Mouse (Mus musculus) heart, embryonic 12.5 days (tissue): ENCODE data around the gene Adgrg3. TPM values are rescaled to one million over a fixed set of nuclear protein-coding genes. Genes with fewer than 3 reads are reported as not detected.

Experiments used
- ATAC-seq: fragments of 200-750 bp; cut with Nextera tagmentation; 2 replicates; pipeline ENCODE4 v1.8.0; 2017; ENCODE audit warnings: moderate TSS enrichment, moderate library complexity; ENCODE audit not compliant: insufficient number of reproducible peaks, low FRiP score
- H3K27ac ChIP-seq: fragments of 300-500 bp; sonication (generic); 2 replicates; pipeline ENCODE4 v1.5.1; 2016; ENCODE audit warnings: mild to moderate bottlenecking, moderate library complexity; ENCODE audit not compliant: poor library complexity, severe bottlenecking
- H3K27me3 ChIP-seq: fragments of 300-500 bp; sonication (generic); replicated peaks from 2 replicates; pipeline ENCODE4 v1.6.1; 2016; ENCODE audit warnings: mild to moderate bottlenecking, moderate library complexity
- H3K36me3 ChIP-seq: fragments of 300-500 bp; sonication (generic); 2 replicates; pipeline ENCODE4 v1.6.1; 2016; ENCODE audit warnings: mild to moderate bottlenecking, moderate library complexity
- H3K4me1 ChIP-seq: fragments of 300-500 bp; sonication (generic); replicated peaks from 2 replicates; pipeline ENCODE4 v1.6.1; 2016; ENCODE audit warnings: mild to moderate bottlenecking
- H3K4me2 ChIP-seq: fragments of 300-500 bp; sonication (generic); 2 replicates; pipeline ENCODE4 v1.6.1; 2016; ENCODE audit warnings: mild to moderate bottlenecking, moderate library complexity
- H3K4me3 ChIP-seq: fragments of 300-500 bp; sonication (generic); 2 replicates; pipeline ENCODE4 v1.5.1; 2016; ENCODE audit warnings: mild to moderate bottlenecking
- H3K9ac ChIP-seq: fragments of 300-500 bp; sonication (generic); 2 replicates; pipeline ENCODE4 v1.6.1; 2016; ENCODE audit warnings: mild to moderate bottlenecking, moderate library complexity
- H3K9me3 ChIP-seq: fragments of 300-500 bp; sonication (generic); replicated peaks from 2 replicates; pipeline ENCODE4 v1.6.1; 2016; ENCODE audit warnings: mild to moderate bottlenecking, moderate library complexity
- WGBS: fragments of 180-500 bp; shearing (Covaris S2); methylation state at CpG from one replicate; pipeline ENCODE4 v1.1.7; 2016; 5-methylcytosine and 5-hydroxymethylcytosine counted together
- polyA plus RNA-seq: library from polyadenylated mRNA; unstranded; fragments of >200 nt; fragmentation: Nextera tagmentation; extraction: Ambion mirVana; gene quantifications from 2 replicates; pipeline ENCODE4 v1.2.1, GENCODE M21; 2016

Adgrg3 gene
- polyA plus RNA-seq, 1 experiment from 2014 or later = 3.1 TPM

DNA sequence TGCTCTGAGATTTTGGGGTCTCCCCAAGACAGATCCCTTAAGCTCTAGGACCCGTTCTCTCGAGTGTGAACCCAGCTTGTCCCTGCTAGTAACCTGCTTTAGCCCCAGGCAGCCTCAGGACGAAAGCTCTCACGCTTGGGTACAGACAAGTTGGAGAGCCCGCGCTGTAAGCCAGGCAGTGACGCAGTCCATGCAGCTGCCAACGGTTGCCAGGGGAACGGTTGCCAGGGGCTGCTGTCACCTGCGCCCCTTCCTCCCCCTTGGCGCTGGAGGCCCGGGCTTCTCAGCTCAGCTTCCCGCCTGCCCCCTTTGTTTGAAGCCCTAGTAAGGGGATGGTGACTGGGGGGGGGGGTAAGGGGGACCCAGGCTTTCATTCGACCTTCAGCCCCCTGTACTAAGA lies 23.5 kb upstream of the Adgrg3 start:
- no peak overlapping the region for H3K4me3 ChIP-seq
- no peak for ATAC-seq
- no peak overlapping the region for H3K27ac ChIP-seq
- no peak overlapping the region for H3K9ac ChIP-seq
- H3K36me3 ChIP-seq = no peaks in the 10 kb centered on the region
- H3K4me1 ChIP-seq = peaks cover 54% of the 10 kb centered on the region
- WGBS = 6% methylated on average over 14 of the region's 14 CpGs
- no peak overlapping the region for H3K4me2 ChIP-seq
- no peaks in the 10 kb centered on the region for H3K27me3 ChIP-seq
- no peaks in the 10 kb centered on the region for H3K9me3 ChIP-seq

DNA sequence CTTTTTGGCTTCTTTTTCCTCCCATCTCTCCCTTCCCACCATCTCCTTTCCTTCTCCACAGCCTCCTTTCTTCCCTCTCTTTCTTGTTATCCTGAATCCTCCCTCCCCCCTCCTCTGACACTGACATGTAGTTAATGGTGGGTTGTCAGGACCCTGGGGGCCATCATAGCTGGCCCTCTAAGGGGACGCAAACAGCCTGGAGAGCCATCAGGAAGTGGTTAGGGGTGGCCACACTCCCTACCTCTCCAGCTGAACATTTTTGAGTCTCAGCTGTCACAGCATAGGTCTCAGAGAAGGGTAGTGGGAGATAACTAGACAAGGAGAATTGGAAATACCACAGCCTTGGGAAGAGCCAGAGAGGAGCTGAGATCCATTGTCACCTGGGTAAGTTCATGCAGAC lies 23.0 kb upstream of the Adgrg3 start:
- WGBS = 48% methylated on average over 1 of the region's 1 CpGs
- no peak overlapping the region for H3K27ac ChIP-seq
- H3K4me1 ChIP-seq = peaks cover 59% of the 10 kb centered on the region
- no peak overlapping the region for H3K9ac ChIP-seq
- H3K36me3 ChIP-seq = no peaks in the 10 kb centered on the region
- no peak overlapping the region for H3K4me3 ChIP-seq
- H3K9me3 ChIP-seq = no peaks in the 10 kb centered on the region
- H3K27me3 ChIP-seq = no peaks in the 10 kb centered on the region
- no peak for ATAC-seq
- no peak overlapping the region for H3K4me2 ChIP-seq

DNA sequence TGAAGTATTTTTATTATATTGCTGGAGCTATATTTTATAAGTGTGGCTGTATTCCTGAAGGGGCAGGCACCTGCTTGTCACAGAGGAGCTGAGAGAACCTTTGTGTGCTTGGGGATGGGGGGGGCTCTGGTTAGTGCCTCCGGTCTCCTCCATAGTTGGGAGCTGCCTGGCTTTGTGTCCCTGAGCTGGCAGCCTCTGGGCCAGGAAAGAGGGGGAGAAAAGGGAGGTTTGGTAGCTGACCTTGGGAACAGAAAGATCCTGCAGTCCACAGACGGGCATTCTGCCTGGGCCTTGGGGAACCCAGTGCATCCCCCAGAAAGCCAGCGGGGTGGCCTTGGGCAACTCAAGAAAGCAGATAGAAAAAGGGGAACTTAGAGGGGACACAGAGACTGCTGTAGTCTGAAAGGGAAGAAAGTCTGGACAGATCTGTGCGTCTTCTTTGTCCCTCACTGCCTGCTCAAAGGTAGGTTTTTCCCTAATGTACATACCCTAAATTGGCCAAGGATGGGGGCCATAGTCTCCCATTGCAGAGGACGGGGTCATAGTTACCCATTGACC lies 22.1 kb upstream of the Adgrg3 start:
- ATAC-seq = no peak
- Histone ChIP-seq H3K27me3 (no peaks in the 10 kb centered on the region), H3K4me3 (no peak overlapping the region), H3K9me3 (no peaks in the 10 kb centered on the region), H3K36me3 (no peaks in the 10 kb centered on the region), H3K4me1 (peaks cover 66% of the 10 kb centered on the region), H3K9ac (no peak overlapping the region), H3K4me2 (no peak overlapping the region), H3K27ac (no peak overlapping the region)
- 83% methylated on average over 5 of the region's 5 CpGs for WGBS

DNA sequence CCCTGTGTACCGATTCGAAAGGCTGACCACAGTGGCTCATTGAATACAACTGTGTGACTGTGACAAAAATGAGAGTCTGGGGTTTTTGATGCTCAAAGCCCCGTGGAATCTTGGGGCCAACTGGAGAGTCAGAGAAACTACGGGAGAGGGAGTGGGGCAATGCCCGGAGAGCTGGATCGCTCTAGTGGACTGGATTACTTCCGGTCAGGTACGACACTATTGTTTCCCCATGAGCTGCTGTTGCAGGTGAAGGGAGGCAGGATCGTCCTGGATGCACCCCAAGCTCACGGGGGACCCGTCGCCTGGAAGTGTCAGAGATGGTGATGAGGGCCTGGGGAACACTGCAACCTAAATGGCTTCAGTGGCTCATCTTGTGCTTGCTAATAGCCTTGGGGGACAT lies 21.5 kb upstream of the Adgrg3 start:
- Histone ChIP-seq H3K9ac (no peak overlapping the region), H3K4me3 (no peak overlapping the region)
- 76% methylated on average over 12 of the region's 12 CpGs for WGBS

DNA sequence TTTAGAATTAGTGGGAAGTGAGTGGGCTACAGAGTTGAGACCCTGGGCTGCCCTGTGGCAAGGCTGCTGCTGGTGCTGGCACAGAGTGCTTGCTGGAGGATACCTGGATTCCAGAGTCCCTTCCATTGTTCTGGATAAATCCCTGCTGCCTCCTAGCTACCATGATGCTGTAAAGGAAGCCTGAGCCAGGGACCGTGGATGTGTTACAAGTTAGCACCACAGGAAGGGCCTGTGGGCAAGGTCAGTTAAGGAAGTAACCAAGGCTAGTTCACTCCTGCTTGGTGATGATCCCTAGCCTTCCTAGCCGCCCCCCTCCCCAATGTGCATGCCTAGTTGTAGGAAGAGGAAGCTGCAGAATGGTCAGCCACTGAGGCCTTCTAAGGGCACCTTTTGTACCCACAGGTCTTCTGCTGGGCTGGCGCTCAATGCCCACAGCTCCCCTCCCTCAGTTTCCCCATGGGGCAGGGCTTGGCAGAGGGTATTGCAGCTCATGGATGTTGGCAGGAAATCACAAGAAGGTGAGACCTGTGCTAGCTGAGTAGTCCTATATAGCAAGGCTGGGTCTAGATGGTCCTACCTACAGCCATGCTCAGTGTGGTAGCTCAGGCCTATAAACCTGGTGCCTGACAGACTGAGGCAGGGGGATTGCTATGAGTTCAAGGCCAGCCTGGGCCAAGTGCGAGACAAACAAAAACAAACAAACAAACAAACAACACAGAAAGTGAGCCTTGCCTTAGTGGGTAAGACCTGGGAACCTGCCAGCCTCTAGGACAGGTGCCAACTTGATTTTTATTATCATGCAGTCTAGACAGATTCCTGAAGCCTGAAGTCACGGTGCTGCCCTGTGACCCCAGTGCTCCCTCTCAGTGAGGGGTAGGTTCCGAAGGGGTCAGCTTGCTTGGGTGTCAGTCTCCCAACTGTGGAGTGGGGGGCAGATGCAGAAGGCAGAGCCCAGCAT lies 20.3 kb upstream of the Adgrg3 start:
- Histone ChIP-seq H3K4me2 (no peak overlapping the region), H3K36me3 (no peaks in the 10 kb centered on the region), H3K27me3 (no peaks in the 10 kb centered on the region), H3K4me1 (peaks cover 73% of the 10 kb centered on the region), H3K9me3 (no peaks in the 10 kb centered on the region), H3K9ac (no peak overlapping the region), H3K4me3 (no peak overlapping the region), H3K27ac (no peak overlapping the region)
- WGBS = 70% methylated on average over 6 of the region's 6 CpGs
- ATAC-seq = no peak

More for the DNA sequence above, 21.5 kb upstream of the Adgrg3 start:
- Histone ChIP-seq H3K27ac (no peak overlapping the region), H3K36me3 (no peaks in the 10 kb centered on the region), H3K4me2 (no peak overlapping the region), H3K4me1 (peaks cover 73% of the 10 kb centered on the region), H3K27me3 (no peaks in the 10 kb centered on the region), H3K9me3 (no peaks in the 10 kb centered on the region)
- ATAC-seq = no peak

DNA sequence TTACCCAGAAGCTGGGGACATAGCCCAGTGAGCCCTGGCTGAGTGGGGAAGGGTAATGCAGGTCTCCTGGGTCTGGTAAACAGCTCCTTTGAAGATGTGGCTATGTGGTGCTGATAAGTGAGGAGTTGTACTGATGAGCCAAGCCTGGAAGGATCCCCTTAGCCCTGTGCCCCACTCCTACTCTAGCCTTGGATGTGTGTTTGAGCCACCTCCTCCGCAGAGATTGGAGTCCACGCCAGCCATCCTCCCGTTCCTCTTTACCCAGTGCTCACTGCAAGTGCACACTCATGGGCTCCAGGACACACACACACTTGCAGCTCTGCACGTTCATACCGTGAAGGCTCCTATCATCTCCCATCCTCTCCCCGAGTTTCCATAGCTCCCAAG lies 19.6 kb upstream of the Adgrg3 start:
- H3K4me1 ChIP-seq = peaks cover 70% of the 10 kb centered on the region
- no peak overlapping the region for H3K9ac ChIP-seq
- no peaks in the 10 kb centered on the region for H3K27me3 ChIP-seq
- no peak overlapping the region for H3K27ac ChIP-seq
- H3K36me3 ChIP-seq = no peaks in the 10 kb centered on the region
- WGBS = 60% methylated on average over 6 of the region's 6 CpGs
- no peak overlapping the region for H3K4me2 ChIP-seq
- no peaks in the 10 kb centered on the region for H3K9me3 ChIP-seq
- no peak for ATAC-seq
- no peak overlapping the region for H3K4me3 ChIP-seq

DNA sequence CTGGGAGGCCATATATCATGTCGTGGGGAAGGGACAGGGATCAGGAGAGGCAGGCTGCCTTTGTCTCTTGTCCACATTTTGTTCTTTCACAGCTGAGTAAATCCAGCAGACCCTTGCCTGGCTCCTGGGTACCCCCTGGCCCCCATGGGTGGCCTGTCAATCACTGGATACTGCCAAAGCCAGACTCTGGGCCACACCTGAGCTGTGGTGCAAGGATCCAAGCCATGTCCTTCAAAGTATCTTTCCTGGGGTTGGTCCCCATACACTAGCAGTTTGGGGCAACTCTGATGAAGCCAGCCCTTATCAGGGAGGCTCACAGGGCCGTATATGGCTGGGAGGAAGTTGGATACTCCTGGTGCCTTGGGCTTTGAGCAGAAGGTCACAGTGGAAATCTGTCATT lies 19.1 kb upstream of the Adgrg3 start:
- Histone ChIP-seq H3K27ac (0 out of 2 replicates have a peak overlapping the region, but pooled peaks have one; percentile 8), H3K4me1 (peaks cover 65% of the 10 kb centered on the region), H3K27me3 (no peaks in the 10 kb centered on the region), H3K4me2 (no peak overlapping the region), H3K9ac (no peak overlapping the region), H3K4me3 (no peak overlapping the region), H3K9me3 (no peaks in the 10 kb centered on the region), H3K36me3 (no peaks in the 10 kb centered on the region)
- ATAC-seq = no peak
- 33% methylated on average over 2 of the region's 2 CpGs for WGBS

DNA sequence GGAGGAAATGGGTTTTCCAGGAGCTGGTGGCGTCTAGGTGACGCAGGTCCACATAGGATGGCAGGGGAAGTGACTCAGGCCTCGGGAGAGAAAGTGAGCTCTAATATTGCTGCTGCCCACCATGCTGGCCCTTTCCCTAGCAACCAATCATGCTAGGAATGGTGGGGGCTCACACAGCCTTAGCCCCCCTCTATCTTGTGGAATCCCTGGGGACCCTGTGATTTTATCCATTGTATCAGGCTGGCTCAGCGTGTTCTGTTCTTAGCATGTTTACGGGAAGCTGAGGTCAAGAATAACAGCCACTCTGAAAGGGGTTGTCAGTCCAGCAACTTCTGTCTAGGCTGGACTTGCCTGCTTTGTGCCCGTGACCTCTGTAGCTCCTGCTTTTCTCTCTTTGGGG lies 18.5 kb upstream of the Adgrg3 start:
- WGBS = 57% methylated on average over 6 of the region's 6 CpGs
- Histone ChIP-seq H3K4me2 (no peak overlapping the region), H3K27ac (0 out of 2 replicates have a peak overlapping the region, but pooled peaks have one; percentile 8), H3K4me3 (no peak overlapping the region), H3K4me1 (peaks cover 59% of the 10 kb centered on the region), H3K9me3 (0 out of 2 replicates have a peak, but pooled peaks cover 4% of the 10 kb centered on the region), H3K36me3 (no peaks in the 10 kb centered on the region), H3K9ac (no peak overlapping the region), H3K27me3 (no peaks in the 10 kb centered on the region)
- no peak for ATAC-seq

DNA sequence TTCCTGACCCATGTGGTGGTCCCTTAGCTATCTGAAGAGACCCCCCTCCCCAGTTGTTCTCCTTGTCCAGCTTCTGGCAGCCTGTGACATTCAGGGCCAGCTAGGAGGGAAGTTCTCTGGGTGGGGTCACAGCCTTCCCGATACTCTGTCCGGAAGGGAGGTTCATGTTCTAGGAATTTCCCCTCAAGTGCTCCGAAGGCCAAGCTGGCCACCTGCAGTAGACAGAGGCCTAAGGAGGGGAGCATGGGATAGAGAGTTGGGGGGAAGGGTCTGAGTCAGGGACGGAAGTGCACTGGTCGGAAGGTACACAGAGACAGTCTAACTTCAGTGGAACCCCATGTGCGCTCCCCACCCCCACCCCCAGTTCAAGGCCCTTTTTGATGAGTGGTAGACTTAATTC lies 17.5 kb upstream of the Adgrg3 start:
- Histone ChIP-seq H3K27ac (no peak overlapping the region; the same call in 1 of the 2 replicates), H3K9ac (no peak overlapping the region), H3K36me3 (no peaks in the 10 kb centered on the region), H3K4me3 (no peak overlapping the region), H3K4me1 (peaks cover 53% of the 10 kb centered on the region), H3K4me2 (no peak overlapping the region), H3K9me3 (0 out of 2 replicates have a peak, but pooled peaks cover 4% of the 10 kb centered on the region), H3K27me3 (no peaks in the 10 kb centered on the region)
- ATAC-seq = peak; percentile 34
- WGBS = 58% methylated on average over 6 of the region's 6 CpGs

DNA sequence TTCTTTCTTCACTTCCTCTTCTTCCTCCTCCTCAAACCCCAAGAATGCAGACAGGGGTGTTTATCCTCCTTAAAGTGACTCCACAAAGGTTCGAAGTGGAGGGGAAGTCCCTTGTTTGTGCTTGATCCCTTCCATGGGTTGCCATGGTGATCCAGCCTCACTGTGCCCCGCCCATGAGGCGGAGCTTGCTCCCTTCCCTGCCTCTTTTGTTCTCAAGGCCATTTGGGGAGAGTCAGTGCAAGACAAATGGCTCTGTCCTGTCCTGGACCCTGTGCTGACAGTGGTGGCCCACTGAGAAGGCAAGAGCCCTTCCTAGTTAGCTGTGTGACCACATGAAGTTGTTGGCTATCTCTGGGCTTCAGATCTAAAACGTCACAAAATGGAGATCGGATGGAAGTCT lies 16.8 kb upstream of the Adgrg3 start:
- WGBS = 33% methylated on average over 5 of the region's 5 CpGs
- Histone ChIP-seq H3K4me2 (no peak overlapping the region), H3K9ac (no peak overlapping the region), H3K4me1 (peaks cover 53% of the 10 kb centered on the region), H3K36me3 (no peaks in the 10 kb centered on the region), H3K4me3 (no peak overlapping the region), H3K9me3 (0 out of 2 replicates have a peak, but pooled peaks cover 4% of the 10 kb centered on the region), H3K27me3 (no peaks in the 10 kb centered on the region), H3K27ac (no peak overlapping the region)
- no peak for ATAC-seq

DNA sequence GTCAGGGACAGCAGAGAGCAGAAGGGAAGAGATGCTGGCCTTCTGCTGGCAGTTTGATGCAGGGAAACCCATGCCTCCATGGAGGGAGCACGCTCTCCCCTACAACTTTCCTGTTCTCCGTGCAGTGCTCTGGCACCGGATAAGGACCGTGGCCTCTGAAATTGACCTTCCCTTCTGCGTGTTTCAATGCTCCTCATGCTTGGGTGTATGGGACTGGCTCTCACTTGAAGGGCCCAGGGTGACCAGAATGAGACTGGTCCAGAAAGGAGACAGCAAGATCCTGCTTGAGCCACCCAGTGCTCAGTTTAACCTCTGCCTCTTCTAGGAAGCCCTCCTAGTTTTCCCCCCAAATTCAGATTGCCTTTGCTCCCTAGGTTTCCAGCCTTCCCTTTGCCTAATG lies 16.3 kb upstream of the Adgrg3 start:
- Histone ChIP-seq H3K4me2 (no peak overlapping the region), H3K4me1 (peaks cover 53% of the 10 kb centered on the region), H3K27me3 (no peaks in the 10 kb centered on the region), H3K27ac (no peak overlapping the region), H3K4me3 (no peak overlapping the region), H3K9me3 (0 out of 2 replicates have a peak, but pooled peaks cover 4% of the 10 kb centered on the region), H3K9ac (no peak overlapping the region), H3K36me3 (no peaks in the 10 kb centered on the region)
- no peak for ATAC-seq
- WGBS = 73% methylated on average over 5 of the region's 5 CpGs
